Mouse (Mus musculus) myocyte (in vitro differentiated cells): ENCODE measurements at regions not wholly inside any gene's neighbourhood (a gene's known extent, or its start where the extent isn't known, plus 50 kb on each side); places are given as distances from the start of the nearest gene placed in this dataset.
A peak's percentile ranks its signal among the peaks of the same experiment; 100 is the strongest.

Experiments
- H3K27me3 ChIP-seq: one replicate; pipeline ENCODE4 v1.6.1; 2011; ENCODE audit not compliant: control insufficient read depth, insufficient read depth, insufficient read length
- H3K36me3 ChIP-seq: one replicate; pipeline ENCODE4 v1.6.1; 2011; ENCODE audit not compliant: control insufficient read depth, insufficient read depth
- H3K4me2 ChIP-seq: one replicate; pipeline ENCODE4 v1.6.1; 2011; ENCODE audit warnings: low read depth, control low read depth
- H3K4me3 ChIP-seq: one replicate; pipeline ENCODE4 v1.5.1; 2011; ENCODE audit warnings: mild to moderate bottlenecking, control low read depth, moderate library complexity
- H3K79me2 ChIP-seq: one replicate; pipeline ENCODE4 v1.6.1; 2011; ENCODE audit not compliant: control insufficient read depth, insufficient read depth
- H3ac ChIP-seq: one replicate; pipeline ENCODE4 v1.6.1; 2011; ENCODE audit not compliant: control insufficient read depth, insufficient read length
- CEBPB ChIP-seq: IDR thresholded peaks from 2 replicates; pipeline ENCODE4 v1.6.1; 2011; ENCODE audit warnings: mild to moderate bottlenecking, moderate library complexity; ENCODE audit not compliant: poor library complexity, insufficient read depth, severe bottlenecking
- E2F4 ChIP-seq: IDR thresholded peaks from one replicate; pipeline ENCODE4 v1.6.1; 2011; ENCODE audit warnings: mild to moderate bottlenecking, control low read depth, moderate library complexity; ENCODE audit not compliant: insufficient read depth
- MAX ChIP-seq: IDR thresholded peaks from one replicate; pipeline ENCODE4 v1.6.1; 2011; ENCODE audit warnings: low read depth, mild to moderate bottlenecking, control low read depth
- MYOD1 ChIP-seq, 3 experiments: IDR thresholded peaks; one replicate each; pipeline ENCODE4 v1.6.1; 2011; ENCODE audit warnings: control low read depth in 2 of 3, low read depth in 2 of 3, mild to moderate bottlenecking in 2 of 3, moderate library complexity in 1 of 3; ENCODE audit not compliant: insufficient read length in 2 of 3, control insufficient read depth in 1 of 3
- MYOG ChIP-seq, 3 experiments: IDR thresholded peaks; one replicate each; pipeline ENCODE4 v1.6.1; 2011; ENCODE audit warnings: control low read depth in 2 of 3, low read depth in 2 of 3, mild to moderate bottlenecking in 2 of 3; ENCODE audit not compliant: insufficient read length in 2 of 3, control insufficient read depth in 1 of 3, insufficient read depth in 1 of 3
- POLR2A ChIP-seq: IDR thresholded peaks from one replicate; pipeline ENCODE4 v1.6.1; 2011; ENCODE audit warnings: low read depth, mild to moderate bottlenecking, control low read depth, moderate library complexity; ENCODE audit not compliant: insufficient read length
- POLR2AphosphoS2 ChIP-seq: IDR thresholded peaks from one replicate; pipeline ENCODE4 v1.6.1; 2011; ENCODE audit warnings: low read depth, control low read depth; ENCODE audit not compliant: insufficient read length
- REST ChIP-seq: IDR thresholded peaks from one replicate; pipeline ENCODE4 v1.6.1; 2011; ENCODE audit warnings: mild to moderate bottlenecking, control low read depth, moderate library complexity; ENCODE audit not compliant: insufficient read depth, insufficient read length
- SRF ChIP-seq: IDR thresholded peaks from one replicate; pipeline ENCODE4 v1.6.1; 2011; ENCODE audit warnings: low read depth; ENCODE audit not compliant: control insufficient read depth, insufficient read length
- TCF12 ChIP-seq: IDR thresholded peaks from one replicate; pipeline ENCODE4 v1.6.1; 2011; ENCODE audit warnings: mild to moderate bottlenecking, control low read depth; ENCODE audit not compliant: poor library complexity, insufficient read depth, severe bottlenecking
- TCF3 ChIP-seq: IDR thresholded peaks from one replicate; pipeline ENCODE4 v1.6.1; 2011; ENCODE audit warnings: low read depth, control low read depth; ENCODE audit not compliant: insufficient read length
- USF1 ChIP-seq: IDR thresholded peaks from one replicate; pipeline ENCODE4 v1.6.1; 2011; ENCODE audit warnings: low read depth, mild to moderate bottlenecking, control low read depth, moderate library complexity

- Histone ChIP-seq H3K4me3 (no peak overlapping the region), H3K79me2 (no peaks in the 10 kb centered on the region), H3K36me3 (no peaks in the 10 kb centered on the region), H3ac (no peak overlapping the region), H3K4me2 (no peak overlapping the region), H3K27me3 (no peaks in the 10 kb centered on the region)
- TF ChIP-seq TCF12 (no peak), MYOD1 (IDR thresholded peaks at IDR 0.05; ENCODE audit: control insufficient read depth in 1 of 3, insufficient read length in 2 of 3, low read depth in 2 of 3) (no peak), POLR2AphosphoS2 (no peak), SRF (no peak), CEBPB (no peak), MYOG (IDR thresholded peaks at IDR 0.05; ENCODE audit: control insufficient read depth in 1 of 3, insufficient read depth in 1 of 3, insufficient read length in 2 of 3, low read depth in 2 of 3) (no peak), E2F4 (no peak), REST (no peak), POLR2A (no peak), TCF3 (no peak), MAX (no peak), USF1 (no peak)
Measured at GRCm38 (mm10) chr9:92728864-92729263, 186.8 kb downstream of the Plod2 start.

- H3K36me3 ChIP-seq: no peaks in the 10 kb centered on the region
- no peak overlapping the region for H3K4me3 ChIP-seq
- no peaks in the 10 kb centered on the region for H3K79me2 ChIP-seq
- H3K4me2 ChIP-seq: peak overlapping the region; percentile 68
- H3ac ChIP-seq: no peak overlapping the region
- TF ChIP-seq POLR2AphosphoS2 (no peak), E2F4 (no peak), TCF12 (no peak), MYOD1 (IDR thresholded peaks at IDR 0.05; ENCODE audit: control insufficient read depth in 1 of 3, insufficient read length in 2 of 3, low read depth in 2 of 3) (no peak), USF1 (no peak)
- no peaks in the 10 kb centered on the region for H3K27me3 ChIP-seq
Measured at GRCm38 (mm10) chr9:92731396-92731795, 189.4 kb downstream of the Plod2 start.

GRCm38 (mm10) chr9:92767532-92767931 lies 225.5 kb downstream of the Plod2 start:
- Histone ChIP-seq H3ac (no peak overlapping the region), H3K27me3 (no peaks in the 10 kb centered on the region), H3K79me2 (no peaks in the 10 kb centered on the region), H3K36me3 (no peaks in the 10 kb centered on the region), H3K4me3 (no peak overlapping the region), H3K4me2 (no peak overlapping the region)
- TF ChIP-seq CEBPB: no peak

GRCm38 (mm10) chr9:92768432-92768831 lies 226.4 kb downstream of the Plod2 start:
- Histone ChIP-seq H3K4me2 (no peak overlapping the region), H3K27me3 (no peaks in the 10 kb centered on the region), H3K4me3 (no peak overlapping the region), H3K79me2 (no peaks in the 10 kb centered on the region), H3K36me3 (no peaks in the 10 kb centered on the region), H3ac (no peak overlapping the region)
- TF ChIP-seq TCF3 (no peak), MYOD1 (IDR thresholded peaks at IDR 0.05; ENCODE audit: control insufficient read depth in 1 of 3, insufficient read length in 2 of 3, low read depth in 2 of 3) (no peak)

- H3ac ChIP-seq: no peak overlapping the region
- H3K27me3 ChIP-seq: no peaks in the 10 kb centered on the region
- H3K79me2 ChIP-seq: no peaks in the 10 kb centered on the region
- H3K4me3 ChIP-seq: no peak overlapping the region
- no peak for TF ChIP-seq POLR2AphosphoS2
- no peak for TF ChIP-seq MYOG (IDR thresholded peaks at IDR 0.05; ENCODE audit: control insufficient read depth in 1 of 3, insufficient read depth in 1 of 3, insufficient read length in 2 of 3, low read depth in 2 of 3)
- no peak for TF ChIP-seq USF1
- TF ChIP-seq MAX: no peak
- no peak for TF ChIP-seq REST
- no peak for TF ChIP-seq TCF12
- no peak for TF ChIP-seq E2F4
- no peak for TF ChIP-seq TCF3
- no peaks in the 10 kb centered on the region for H3K36me3 ChIP-seq
- no peak overlapping the region for H3K4me2 ChIP-seq
Measured at GRCm38 (mm10) chr9:92769528-92769927, 227.5 kb downstream of the Plod2 start.

GRCm38 (mm10) chr9:92771002-92771401 lies 229.0 kb downstream of the Plod2 start:
- H3K79me2 ChIP-seq: no peaks in the 10 kb centered on the region
- H3K4me3 ChIP-seq: no peak overlapping the region
- no peaks in the 10 kb centered on the region for H3K27me3 ChIP-seq
- H3K36me3 ChIP-seq: no peaks in the 10 kb centered on the region
- H3ac ChIP-seq: no peak overlapping the region
- H3K4me2 ChIP-seq: no peak overlapping the region
- TF ChIP-seq REST (no peak), POLR2A (no peak), TCF12 (no peak), MAX (no peak), MYOG (IDR thresholded peaks at IDR 0.05; ENCODE audit: control insufficient read depth in 1 of 3, insufficient read depth in 1 of 3, insufficient read length in 2 of 3, low read depth in 2 of 3) (no peak), E2F4 (no peak), TCF3 (no peak), SRF (no peak), MYOD1 (IDR thresholded peaks at IDR 0.05; ENCODE audit: control insufficient read depth in 1 of 3, insufficient read length in 2 of 3, low read depth in 2 of 3) (no peak), CEBPB (no peak), POLR2AphosphoS2 (no peak), USF1 (no peak)
